Mouse (Mus musculus) heart, embryonic 12.5 days (tissue): Measurements from ENCODE around the gene Cbx3. TPM values are rescaled to one million over a fixed set of nuclear protein-coding genes. Genes with fewer than 3 reads are reported as not detected.
"Not testable (repeated sequence)": the region's sequence is repeated elsewhere in the genome, so short reads cannot be mapped to it uniquely, and the experiment has no call there.

ENCODE experiments used
- ATAC-seq: fragments of 200-750 bp; cut with Nextera tagmentation; 2 replicates; pipeline ENCODE4 v1.8.0; 2017; ENCODE audit warnings: moderate TSS enrichment, moderate library complexity; ENCODE audit not compliant: insufficient number of reproducible peaks, low FRiP score
- H3K27ac ChIP-seq: fragments of 300-500 bp; sonication (generic); 2 replicates; pipeline ENCODE4 v1.5.1; 2016; ENCODE audit warnings: mild to moderate bottlenecking, moderate library complexity; ENCODE audit not compliant: poor library complexity, severe bottlenecking
- H3K27me3 ChIP-seq: fragments of 300-500 bp; sonication (generic); replicated peaks from 2 replicates; pipeline ENCODE4 v1.6.1; 2016; ENCODE audit warnings: mild to moderate bottlenecking, moderate library complexity
- H3K36me3 ChIP-seq: fragments of 300-500 bp; sonication (generic); 2 replicates; pipeline ENCODE4 v1.6.1; 2016; ENCODE audit warnings: mild to moderate bottlenecking, moderate library complexity
- H3K4me1 ChIP-seq: fragments of 300-500 bp; sonication (generic); replicated peaks from 2 replicates; pipeline ENCODE4 v1.6.1; 2016; ENCODE audit warnings: mild to moderate bottlenecking
- H3K4me2 ChIP-seq: fragments of 300-500 bp; sonication (generic); 2 replicates; pipeline ENCODE4 v1.6.1; 2016; ENCODE audit warnings: mild to moderate bottlenecking, moderate library complexity
- H3K4me3 ChIP-seq: fragments of 300-500 bp; sonication (generic); 2 replicates; pipeline ENCODE4 v1.5.1; 2016; ENCODE audit warnings: mild to moderate bottlenecking
- H3K9ac ChIP-seq: fragments of 300-500 bp; sonication (generic); 2 replicates; pipeline ENCODE4 v1.6.1; 2016; ENCODE audit warnings: mild to moderate bottlenecking, moderate library complexity
- H3K9me3 ChIP-seq: fragments of 300-500 bp; sonication (generic); replicated peaks from 2 replicates; pipeline ENCODE4 v1.6.1; 2016; ENCODE audit warnings: mild to moderate bottlenecking, moderate library complexity
- WGBS: fragments of 180-500 bp; shearing (Covaris S2); methylation state at CpG from one replicate; pipeline ENCODE4 v1.1.7; 2016; 5-methylcytosine and 5-hydroxymethylcytosine counted together
- polyA plus RNA-seq: library from polyadenylated mRNA; unstranded; fragments of >200 nt; fragmentation: Nextera tagmentation; extraction: Ambion mirVana; gene quantifications from 2 replicates; pipeline ENCODE4 v1.2.1, GENCODE M21; 2016

The Cbx3 gene
- polyA plus RNA-seq, 1 experiment from 2014 or later, result 372 TPM

- ATAC-seq, result no peak
Observed at GRCm38 (mm10) chr6:51471782-51472181, 1.6 kb downstream of the Cbx3 start.

GRCm38 (mm10) chr6:51472213-51472612, 2.1 kb downstream of the Cbx3 start:
- H3K4me3 ChIP-seq, result peak overlapping the region; percentile 40
- no peaks in the 10 kb centered on the region for H3K9me3 ChIP-seq
- H3K9ac ChIP-seq, result peak overlapping the region; percentile 72
- ATAC-seq, result no peak
- H3K27ac ChIP-seq, result peak overlapping the region; percentile 27; the same call in 1 of the 2 replicates
- no peaks in the 10 kb centered on the region for H3K27me3 ChIP-seq
- WGBS, result 52% methylated on average over 4 of the region's 4 CpGs
- H3K4me2 ChIP-seq, result peak overlapping the region; percentile 69
- H3K36me3 ChIP-seq, result peaks cover 44% of the 10 kb centered on the region
- peaks cover 14% of the 10 kb centered on the region for H3K4me1 ChIP-seq

More at GRCm38 (mm10) chr6:51471782-51472181, 1.6 kb downstream of the Cbx3 start:
- Histone ChIP-seq H3K9ac (peak overlapping the region; percentile 72), H3K4me1 (peaks cover 17% of the 10 kb centered on the region), H3K27me3 (no peaks in the 10 kb centered on the region), H3K36me3 (peaks cover 43% of the 10 kb centered on the region), H3K4me3 (peak overlapping the region; percentile 40), H3K9me3 (no peaks in the 10 kb centered on the region), H3K4me2 (peak overlapping the region; percentile 69), H3K27ac (peak overlapping the region; percentile 27; the same call in 1 of the 2 replicates)
- WGBS, result 21% methylated on average over 3 of the region's 3 CpGs

GRCm38 (mm10) chr6:51479136-51479731, 9.1 kb downstream of the Cbx3 start:
- Histone ChIP-seq H3K27me3 (no peaks in the 10 kb centered on the region), H3K36me3 (peaks cover 73% of the 10 kb centered on the region), H3K9ac (no peak overlapping the region), H3K9me3 (no peaks in the 10 kb centered on the region), H3K4me3 (no peak overlapping the region), H3K27ac (no peak overlapping the region), H3K4me1 (no peaks in the 10 kb centered on the region), H3K4me2 (no peak overlapping the region)
- WGBS, result 90% methylated on average over 4 of the region's 4 CpGs
- ATAC-seq, result no peak

GRCm38 (mm10) chr6:51481548-51481947, 11.4 kb downstream of the Cbx3 start:
- 94% methylated on average over 8 of the region's 8 CpGs for WGBS
- no peaks in the 10 kb centered on the region for H3K27me3 ChIP-seq
- H3K9ac ChIP-seq, result no peak overlapping the region
- H3K27ac ChIP-seq, result no peak overlapping the region
- no peak overlapping the region for H3K4me3 ChIP-seq
- ATAC-seq, result no peak
- peaks cover 12% of the 10 kb centered on the region for H3K4me1 ChIP-seq
- H3K36me3 ChIP-seq, result peaks cover 60% of the 10 kb centered on the region
- no peaks in the 10 kb centered on the region for H3K9me3 ChIP-seq
- no peak overlapping the region for H3K4me2 ChIP-seq

- 92% methylated on average over 3 of the region's 3 CpGs for WGBS
- Histone ChIP-seq H3K4me1 (peaks cover 17% of the 10 kb centered on the region), H3K4me3 (no peak overlapping the region), H3K36me3 (peaks cover 43% of the 10 kb centered on the region), H3K9ac (no peak overlapping the region), H3K4me2 (no peak overlapping the region), H3K9me3 (peaks cover 5% of the 10 kb centered on the region), H3K27me3 (no peaks in the 10 kb centered on the region), H3K27ac (no peak overlapping the region)
- ATAC-seq, result no peak
Observed at GRCm38 (mm10) chr6:51483861-51484260, 13.7 kb downstream of the Cbx3 start.

GRCm38 (mm10) chr6:51484556-51484955, 14.4 kb downstream of the Cbx3 start:
- H3K4me3 ChIP-seq, ATAC-seq, H3K9me3 ChIP-seq, H3K27me3 ChIP-seq, H3K9ac ChIP-seq, H3K27ac ChIP-seq, H3K4me2 ChIP-seq: not testable (repeated sequence)
- Histone ChIP-seq H3K36me3 (peaks cover 37% of the 10 kb centered on the region), H3K4me1 (peaks cover 24% of the 10 kb centered on the region)
- 87% methylated on average over 8 of the region's 8 CpGs for WGBS

- 48% methylated on average over 2 of the region's 2 CpGs for WGBS
- peaks cover 26% of the 10 kb centered on the region for H3K36me3 ChIP-seq
- no peaks in the 10 kb centered on the region for H3K27me3 ChIP-seq
- peaks cover 5% of the 10 kb centered on the region for H3K9me3 ChIP-seq
- H3K9ac ChIP-seq, result no peak overlapping the region
- H3K4me1 ChIP-seq, result peaks cover 29% of the 10 kb centered on the region
- ATAC-seq, result no peak
- H3K27ac ChIP-seq, result peak overlapping the region; percentile 30; the same call in 1 of the 2 replicates
- no peak overlapping the region for H3K4me3 ChIP-seq
- H3K4me2 ChIP-seq, result no peak overlapping the region
Observed at GRCm38 (mm10) chr6:51485646-51486045, 15.5 kb downstream of the Cbx3 start.

GRCm38 (mm10) chr6:51486076-51486710, 16.0 kb downstream of the Cbx3 start:
- Histone ChIP-seq H3K27me3 (no peaks in the 10 kb centered on the region), H3K36me3 (peaks cover 22% of the 10 kb centered on the region), H3K4me1 (peaks cover 29% of the 10 kb centered on the region), H3K9ac (no peak overlapping the region), H3K27ac (0 out of 2 replicates have a peak overlapping the region, but pooled peaks have one; percentile 5), H3K4me3 (no peak overlapping the region), H3K9me3 (peaks cover 5% of the 10 kb centered on the region), H3K4me2 (no peak overlapping the region)
- ATAC-seq, result no peak
- 22% methylated on average over 7 of the region's 7 CpGs for WGBS

- 81% methylated on average over 5 of the region's 5 CpGs for WGBS
- Histone ChIP-seq H3K9ac (no peak overlapping the region), H3K27ac (0 out of 2 replicates have a peak overlapping the region, but pooled peaks have one; percentile 16), H3K4me2 (no peak overlapping the region), H3K27me3 (no peaks in the 10 kb centered on the region), H3K4me1 (peaks cover 29% of the 10 kb centered on the region), H3K36me3 (peaks cover 16% of the 10 kb centered on the region), H3K9me3 (peaks cover 5% of the 10 kb centered on the region), H3K4me3 (no peak overlapping the region)
- ATAC-seq, result no peak
Observed at GRCm38 (mm10) chr6:51486731-51487130, 16.6 kb downstream of the Cbx3 start.

GRCm38 (mm10) chr6:51489787-51490186, 19.6 kb downstream of the Cbx3 start:
- no peaks in the 10 kb centered on the region for H3K36me3 ChIP-seq
- no peak overlapping the region for H3K9ac ChIP-seq
- H3K4me3 ChIP-seq, result no peak overlapping the region
- no peaks in the 10 kb centered on the region for H3K27me3 ChIP-seq
- no peak; the same call in 1 of the 2 replicates for ATAC-seq
- H3K27ac ChIP-seq, result peak overlapping the region; percentile 69
- peaks cover 31% of the 10 kb centered on the region for H3K4me1 ChIP-seq
- 15% methylated on average over 2 of the region's 2 CpGs for WGBS
- H3K4me2 ChIP-seq, result no peak overlapping the region
- H3K9me3 ChIP-seq, result peaks cover 5% of the 10 kb centered on the region

- Histone ChIP-seq H3K36me3 (no peaks in the 10 kb centered on the region), H3K4me1 (peaks cover 3% of the 10 kb centered on the region; the same call in 1 of the 2 replicates), H3K27me3 (no peaks in the 10 kb centered on the region), H3K27ac (no peak overlapping the region), H3K9ac (no peak overlapping the region), H3K4me3 (no peak overlapping the region), H3K9me3 (peaks cover 5% of the 10 kb centered on the region; the same call in 1 of the 2 replicates), H3K4me2 (no peak overlapping the region)
- ATAC-seq, result no peak
- WGBS, result 55% methylated on average over 8 of the region's 8 CpGs
Observed at GRCm38 (mm10) chr6:51497321-51498111, 27.4 kb downstream of the Cbx3 start.
